Mouse (Mus musculus): ENCODE measurements around the gene Nudcd3. TPM values are rescaled to one million over a fixed set of nuclear protein-coding genes. Genes with fewer than 3 reads are reported as not detected.

The Nudcd3 gene
- total RNA-seq, 1 experiment from 2014 or later: 46.6 TPM

DNA sequence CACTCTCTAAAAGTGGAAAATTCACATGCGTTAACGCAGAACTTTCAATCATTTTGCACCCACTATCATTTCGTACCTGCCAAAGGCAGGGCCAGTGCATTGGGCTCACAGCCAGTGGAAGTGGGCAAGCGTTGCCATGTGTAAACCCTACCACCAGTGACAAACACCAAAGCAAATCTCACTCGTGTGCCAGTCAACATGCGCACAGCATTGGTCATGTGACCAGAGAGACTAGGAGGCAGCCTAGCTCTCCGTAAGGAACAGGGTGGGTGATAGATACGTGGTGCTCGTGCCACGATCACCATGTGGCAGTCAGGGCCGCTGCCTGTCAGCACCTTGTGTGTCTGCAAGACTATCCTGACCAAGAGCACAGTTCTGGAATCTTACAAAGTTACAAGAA lies 137.9 kb downstream of the Nudcd3 start:
- no peak for DNase-seq

- no peak for DNase-seq
Observed at GRCm38 (mm10) chr11:6061891-6062290, 138.3 kb downstream of the Nudcd3 start.

DNA sequence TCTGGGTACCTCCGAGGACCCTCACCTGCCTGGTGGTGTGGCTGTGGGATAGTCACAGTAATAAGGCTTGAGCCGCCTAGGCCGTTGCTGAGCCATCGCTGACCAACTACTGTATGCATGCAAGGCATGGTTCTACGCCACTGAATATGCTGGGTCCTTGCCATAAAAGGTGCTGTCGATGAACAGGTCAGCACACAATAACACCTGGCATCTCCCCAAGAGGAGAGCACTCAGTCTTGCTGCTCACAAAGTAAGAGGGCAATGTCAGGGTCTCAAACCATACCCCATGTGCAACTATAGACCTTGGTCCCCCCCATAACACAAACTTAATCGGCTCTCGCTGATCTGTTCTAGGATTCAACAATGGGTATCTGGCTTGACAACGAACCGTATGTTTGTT lies 141.1 kb downstream of the Nudcd3 start:
- DNase-seq: no peak

Other genes with a start within 250 kb of the Nudcd3 start
- 71.1 and 77.9 TPM in 2 replicates for gene Ykt6, start 244.7 kb downstream of the Nudcd3 start, total RNA-seq (2021)
- 14.8 and 16.8 TPM in 2 replicates for gene Camk2b, start 134.1 kb downstream of the Nudcd3 start, total RNA-seq (2021)
- not detected in 2 replicates for gene A730071L15Rik, start 386 bp downstream of the Nudcd3 start, total RNA-seq (2021)
- not detected in 2 replicates for gene Npc1l1, start 29.7 kb upstream of the Nudcd3 start, total RNA-seq (2021)
- 50.1 and 50.7 TPM in 2 replicates for gene Ddx56, start 67.4 kb upstream of the Nudcd3 start, total RNA-seq (2021)
- 87.9 and 88.6 TPM in 2 replicates for gene Tmed4, start 74.5 kb upstream of the Nudcd3 start, total RNA-seq (2021)
- gene Ogdh, start 91.2 kb upstream of the Nudcd3 start, total RNA-seq (2021): 914 and 944 TPM in 2 replicates
- 44.7 and 51.3 TPM in 2 replicates for gene Zmiz2, start 188.7 kb upstream of the Nudcd3 start, total RNA-seq (2021)
- 1,829 and 1,894 TPM in 2 replicates for gene Ppia, start 215.0 kb upstream of the Nudcd3 start, total RNA-seq (2021)
- 84.2 and 99.3 TPM in 2 replicates for gene H2afv, start 244.0 kb upstream of the Nudcd3 start, total RNA-seq (2021)

Data from adrenal gland, postnatal 14 days (tissue).